Mouse (Mus musculus) spleen, postnatal 10 days (tissue): ENCODE measurements around the gene Ip6k2.

ENCODE experiments used
- DNase-seq, 2 experiments: peaks; one replicate each; pipeline ENCODE4 v3.0.0; 2021 to 2022; ENCODE audit warnings: low spot score in 2 of 2

Gene Ip6k2

DNA sequence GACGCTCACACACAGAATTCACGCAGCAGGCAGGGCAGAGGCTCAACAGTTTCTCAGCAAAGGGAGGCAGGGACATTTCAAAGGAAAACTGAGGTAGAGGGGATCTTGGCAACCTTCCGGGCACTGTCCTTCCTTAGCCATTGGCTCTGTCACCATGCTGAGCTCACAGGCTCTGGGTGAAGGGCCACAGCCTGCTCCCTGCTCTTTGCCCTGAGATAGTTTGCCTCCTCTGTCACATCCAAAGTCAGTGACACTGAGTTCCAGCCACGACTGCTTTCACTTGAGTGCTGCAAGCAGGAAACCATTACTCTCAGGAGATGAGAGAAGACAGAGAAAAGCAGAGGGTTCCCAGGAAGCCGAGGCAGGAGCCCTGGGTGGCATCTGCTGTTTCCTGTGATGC, 36.5 kb downstream of the Ip6k2 start:
- no peak for DNase-seq

DNA sequence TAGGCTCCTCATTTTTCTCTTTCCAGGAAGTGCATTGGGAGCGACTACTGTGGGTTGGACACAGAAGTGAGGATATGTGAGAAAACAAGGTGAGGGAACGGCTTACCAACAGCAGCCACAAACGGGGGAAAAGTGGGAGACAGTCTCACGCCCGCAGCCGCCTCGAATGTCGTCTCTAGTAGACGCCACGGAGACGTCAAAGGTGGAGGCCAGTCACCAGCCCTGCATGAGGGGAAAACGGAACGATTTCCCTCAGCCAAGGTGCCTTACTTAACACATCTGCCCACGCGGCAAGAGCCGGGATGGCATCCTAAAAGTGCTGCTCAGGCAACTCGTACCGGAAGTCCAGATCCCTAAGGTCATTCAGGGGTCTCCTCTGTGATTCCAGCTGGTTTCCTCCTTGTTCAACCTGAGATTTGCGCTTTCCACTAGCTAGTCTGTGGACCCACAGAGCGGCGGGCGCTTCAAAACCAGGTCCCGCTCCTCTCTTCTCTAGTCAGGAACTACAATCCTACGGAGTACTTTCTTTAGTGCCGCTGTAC, 40.6 kb downstream of the Ip6k2 start:
- no peak for DNase-seq

DNA sequence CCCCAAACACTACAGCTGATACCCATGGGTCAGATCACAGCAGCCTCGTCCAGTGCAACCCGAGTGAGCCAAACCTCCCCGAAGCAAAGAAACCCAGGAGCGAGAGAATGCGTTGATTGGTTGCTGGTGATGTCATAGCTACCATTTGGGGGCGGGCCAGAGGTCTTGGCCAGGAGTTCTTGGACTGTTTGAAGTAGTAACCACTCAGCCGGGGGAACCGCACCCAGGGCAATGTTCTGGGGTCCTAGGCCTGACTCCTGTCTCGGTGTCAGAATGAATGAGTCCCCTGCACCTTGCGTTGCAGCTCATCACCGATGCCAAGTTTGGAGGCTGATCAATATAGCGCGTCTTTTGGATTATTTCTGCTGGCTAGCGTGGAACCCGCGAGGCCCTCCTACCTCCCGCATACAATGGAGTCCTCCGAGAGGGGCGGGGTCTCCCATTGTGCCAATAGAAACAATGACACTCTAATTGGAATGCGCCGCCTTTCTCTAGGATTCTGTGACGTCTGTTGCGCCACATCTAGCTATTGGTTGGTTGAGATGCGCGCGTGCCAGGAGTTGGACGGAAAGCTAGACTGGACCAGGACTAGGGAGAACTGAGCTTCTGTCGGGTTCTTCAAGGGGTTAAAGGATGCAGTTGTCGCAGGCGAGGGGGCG, 41.3 kb downstream of the Ip6k2 start:
- no peak for DNase-seq

DNA sequence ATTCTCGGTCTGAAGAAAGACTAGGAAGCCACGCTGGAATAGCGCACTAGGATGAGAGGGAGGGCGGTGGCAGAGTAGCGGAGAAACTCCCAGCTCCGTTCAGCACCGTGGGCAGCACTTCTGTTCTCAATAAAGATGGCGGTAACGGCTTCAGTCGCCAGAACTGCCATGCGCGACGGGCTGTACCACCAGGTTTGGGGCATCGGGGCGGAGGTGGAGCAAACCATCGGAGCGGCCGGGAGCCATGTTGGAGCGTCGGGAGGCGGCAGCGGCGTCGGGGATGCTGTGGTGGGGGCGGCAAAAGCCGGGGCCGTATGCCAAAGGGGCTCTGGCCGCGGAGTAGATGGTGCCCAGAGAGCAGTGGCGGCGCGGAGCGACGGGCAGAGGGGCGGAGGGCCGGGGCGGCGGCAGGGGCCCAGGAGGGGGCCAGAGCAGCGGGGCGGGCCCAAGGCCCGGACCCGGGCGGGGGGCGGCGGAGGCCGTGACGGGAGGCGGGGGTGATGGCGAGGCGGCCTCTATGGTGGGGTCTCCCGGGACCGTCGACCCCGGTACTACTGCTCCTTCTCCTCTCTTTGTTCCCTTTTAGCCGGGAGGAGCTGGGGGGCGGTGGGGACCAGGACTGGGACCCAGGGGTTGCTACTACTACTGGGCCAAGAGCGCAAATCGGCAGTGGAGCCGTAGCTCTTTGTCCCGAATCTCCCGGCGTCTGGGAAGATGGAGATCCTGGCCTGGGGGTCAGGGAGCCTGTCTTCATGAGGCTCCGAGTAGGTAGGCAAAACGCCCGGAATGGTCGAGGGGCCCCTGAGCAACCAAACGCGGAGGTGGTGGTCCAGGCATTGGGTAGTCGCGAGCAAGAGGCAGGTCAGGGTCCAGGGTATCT, 42.5 kb downstream of the Ip6k2 start, which contains the start of gene Celsr3:
TSS of gene Celsr3 (plus strand) at position 501 of the 880 bp plus-strand sequence.
- DNase-seq, result peak in 1 of 2 experiments; percentile 65

DNA sequence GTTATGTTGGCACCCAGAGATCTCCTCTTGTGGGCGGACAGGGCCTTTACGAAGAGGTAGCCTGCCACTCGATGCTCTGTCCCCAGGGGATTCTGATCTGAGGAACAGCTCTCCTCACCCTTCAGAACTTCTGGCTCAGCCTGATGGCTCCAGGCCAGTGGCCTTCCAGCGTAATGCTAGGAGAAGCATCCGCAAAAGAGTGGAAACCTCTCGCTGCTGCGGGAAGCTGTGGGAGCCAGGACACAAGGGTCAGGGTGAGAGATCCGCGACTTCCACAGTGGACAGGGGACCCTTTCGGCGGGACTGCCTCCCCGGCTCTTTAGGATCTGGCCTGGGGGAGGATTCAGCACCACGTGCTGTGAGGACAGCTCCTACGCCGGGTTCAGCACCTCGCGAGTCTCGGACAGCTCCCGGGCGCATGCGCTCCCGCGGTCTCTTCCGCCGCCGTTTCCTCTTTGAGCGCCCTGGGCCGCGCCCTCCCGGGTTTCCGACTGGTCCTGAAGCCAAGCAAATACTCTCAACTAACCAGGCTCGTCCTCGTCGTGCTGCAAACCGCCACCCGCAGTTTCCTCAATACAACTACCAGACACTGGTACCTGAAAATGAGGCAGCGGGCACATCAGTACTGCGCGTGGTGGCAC, 43.2 kb downstream of the Ip6k2 start:
- peak; percentile 78 to 80 for DNase-seq

DNA sequence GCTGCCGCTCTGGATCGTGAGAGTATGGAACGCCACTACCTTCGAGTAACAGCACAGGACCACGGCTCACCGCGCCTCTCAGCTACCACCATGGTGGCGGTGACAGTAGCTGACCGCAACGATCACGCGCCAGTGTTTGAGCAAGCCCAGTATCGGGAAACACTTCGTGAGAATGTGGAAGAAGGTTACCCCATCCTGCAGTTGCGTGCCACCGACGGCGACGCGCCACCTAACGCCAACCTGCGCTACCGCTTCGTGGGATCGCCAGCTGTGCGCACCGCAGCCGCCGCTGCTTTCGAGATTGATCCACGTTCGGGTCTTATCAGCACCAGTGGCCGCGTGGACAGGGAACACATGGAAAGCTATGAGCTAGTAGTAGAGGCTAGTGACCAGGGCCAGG, 43.9 kb downstream of the Ip6k2 start:
- no peak for DNase-seq

DNA sequence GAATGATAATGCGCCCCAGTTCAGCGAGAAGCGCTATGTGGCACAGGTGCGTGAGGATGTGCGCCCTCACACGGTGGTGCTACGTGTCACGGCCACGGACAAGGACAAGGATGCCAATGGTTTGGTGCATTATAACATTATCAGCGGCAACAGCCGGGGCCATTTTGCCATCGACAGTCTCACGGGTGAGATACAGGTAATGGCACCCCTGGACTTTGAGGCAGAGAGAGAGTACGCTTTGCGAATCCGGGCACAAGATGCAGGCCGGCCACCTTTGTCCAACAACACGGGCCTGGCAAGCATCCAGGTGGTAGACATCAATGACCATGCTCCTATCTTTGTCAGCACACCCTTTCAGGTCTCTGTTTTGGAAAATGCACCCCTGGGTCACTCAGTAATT, 44.3 kb downstream of the Ip6k2 start:
- no peak for DNase-seq

DNA sequence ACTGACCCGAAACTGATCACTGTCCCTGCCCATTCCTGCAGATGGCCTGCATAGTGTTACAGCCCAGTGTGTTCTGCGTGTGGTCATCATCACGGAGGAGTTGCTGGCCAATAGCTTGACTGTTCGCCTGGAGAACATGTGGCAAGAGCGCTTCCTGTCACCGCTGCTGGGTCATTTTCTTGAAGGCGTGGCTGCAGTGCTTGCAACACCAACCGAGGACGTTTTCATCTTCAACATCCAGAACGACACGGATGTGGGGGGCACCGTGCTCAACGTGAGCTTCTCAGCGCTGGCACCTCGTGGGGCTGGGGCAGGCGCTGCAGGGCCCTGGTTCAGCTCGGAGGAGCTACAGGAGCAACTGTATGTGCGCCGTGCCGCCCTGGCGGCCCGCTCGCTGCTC, 48.0 kb downstream of the Ip6k2 start:
- peak in 1 of 2 experiments; percentile 33 for DNase-seq

DNA sequence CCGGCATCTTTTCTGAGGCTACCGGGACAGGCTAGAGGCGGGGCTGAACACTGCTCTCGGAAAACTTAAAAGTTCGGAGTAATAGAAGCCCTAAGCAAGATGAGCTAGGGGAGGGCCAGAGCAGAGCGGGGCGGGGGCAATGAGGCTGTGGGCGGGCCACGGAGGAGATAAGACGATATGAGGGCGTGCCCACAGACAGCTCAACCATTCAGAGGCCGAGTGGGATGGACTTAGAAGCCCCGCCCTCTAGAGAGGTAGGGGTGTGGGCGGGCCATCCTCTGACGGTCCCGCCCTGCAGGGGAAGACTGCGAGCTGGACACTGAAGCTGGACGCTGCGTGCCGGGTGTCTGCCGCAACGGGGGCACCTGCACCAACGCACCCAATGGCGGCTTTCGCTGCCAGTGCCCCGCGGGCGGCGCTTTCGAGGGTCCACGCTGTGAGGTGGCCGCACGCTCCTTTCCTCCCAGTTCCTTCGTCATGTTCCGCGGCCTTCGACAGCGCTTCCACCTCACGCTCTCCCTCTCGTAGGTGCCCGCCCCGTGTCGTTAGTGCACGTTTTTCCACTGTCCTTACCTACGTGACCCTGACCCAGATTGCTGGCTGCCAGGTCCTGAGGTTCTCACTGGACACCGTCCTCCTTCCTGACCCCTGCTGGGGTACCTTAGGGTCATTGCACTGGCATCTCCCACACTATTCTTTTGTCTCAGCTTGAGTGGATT, 49.0 kb downstream of the Ip6k2 start:
- peak; percentile 41 to 86 for DNase-seq

DNA sequence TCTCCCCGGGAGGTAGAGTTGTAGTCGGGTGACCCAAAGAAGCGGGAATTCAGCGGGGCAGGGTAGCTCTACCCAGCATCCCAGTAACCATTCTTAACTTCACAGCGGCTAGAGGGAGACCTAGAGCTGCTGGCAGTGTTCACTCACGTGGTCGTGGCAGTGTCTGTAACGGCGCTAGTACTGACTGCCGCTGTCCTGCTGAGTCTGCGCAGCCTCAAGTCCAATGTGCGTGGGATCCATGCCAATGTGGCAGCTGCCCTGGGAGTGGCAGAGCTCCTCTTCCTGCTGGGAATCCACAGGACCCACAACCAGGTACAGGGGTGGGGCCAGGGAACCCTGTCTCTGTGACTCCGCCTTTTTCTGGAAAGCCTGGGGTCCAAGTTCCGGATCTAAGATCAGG, 59.4 kb downstream of the Ip6k2 start:
- no peak for DNase-seq

DNA sequence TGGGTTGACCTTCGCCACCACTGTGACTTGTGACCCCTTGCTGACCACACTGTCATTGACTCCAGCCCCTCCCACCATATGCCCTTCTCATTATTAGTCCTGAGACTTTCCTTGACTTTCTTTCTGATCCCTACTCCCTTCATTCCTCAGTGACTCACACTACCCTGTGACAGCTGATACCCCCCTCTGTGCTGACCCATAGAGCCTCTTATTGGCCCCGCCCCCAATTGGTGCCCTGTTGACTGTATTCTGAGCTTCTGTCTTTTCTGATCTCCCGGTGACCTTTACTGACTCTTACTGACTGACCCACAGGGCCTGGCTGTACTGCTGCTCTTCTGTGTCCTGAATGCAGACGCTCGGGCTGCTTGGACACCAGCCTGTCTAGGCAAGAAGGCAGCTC, 61.8 kb downstream of the Ip6k2 start:
- DNase-seq, result no peak

DNA sequence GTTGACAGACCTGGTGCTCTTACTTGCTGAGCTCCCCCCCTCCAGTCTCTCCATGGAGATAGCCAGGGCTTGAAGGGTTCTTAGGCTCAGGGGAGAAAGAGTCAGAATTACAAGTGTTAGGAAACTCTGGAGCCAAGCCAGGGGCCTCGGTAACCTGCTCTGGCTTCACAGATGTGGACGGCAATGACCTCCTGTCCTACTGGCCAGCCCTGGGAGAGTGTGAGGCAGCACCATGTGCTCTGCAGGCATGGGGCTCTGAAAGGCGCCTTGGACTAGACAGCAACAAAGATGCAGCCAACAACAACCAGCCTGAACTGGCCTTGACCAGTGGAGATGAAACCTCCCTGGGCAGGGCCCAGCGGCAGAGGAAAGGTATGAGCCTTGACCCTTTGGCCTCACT, 63.8 kb downstream of the Ip6k2 start:
- no peak for DNase-seq

DNA sequence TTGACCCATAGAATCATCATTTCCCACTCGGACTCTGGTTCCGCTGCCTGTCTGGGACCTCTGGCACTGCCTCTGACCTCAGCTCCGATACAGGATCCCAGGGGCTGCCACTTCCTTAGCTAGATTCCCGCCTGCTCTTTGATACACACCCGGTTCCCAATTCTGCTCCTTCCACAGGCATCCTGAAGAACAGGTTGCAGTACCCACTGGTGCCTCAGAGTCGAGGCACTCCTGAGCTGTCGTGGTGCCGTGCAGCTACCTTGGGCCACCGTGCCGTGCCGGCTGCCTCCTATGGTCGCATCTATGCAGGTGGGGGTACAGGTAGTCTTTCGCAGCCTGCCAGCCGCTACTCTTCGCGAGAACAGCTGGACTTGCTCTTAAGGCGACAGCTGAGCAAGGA, 64.8 kb downstream of the Ip6k2 start:
- DNase-seq, result no peak

DNA sequence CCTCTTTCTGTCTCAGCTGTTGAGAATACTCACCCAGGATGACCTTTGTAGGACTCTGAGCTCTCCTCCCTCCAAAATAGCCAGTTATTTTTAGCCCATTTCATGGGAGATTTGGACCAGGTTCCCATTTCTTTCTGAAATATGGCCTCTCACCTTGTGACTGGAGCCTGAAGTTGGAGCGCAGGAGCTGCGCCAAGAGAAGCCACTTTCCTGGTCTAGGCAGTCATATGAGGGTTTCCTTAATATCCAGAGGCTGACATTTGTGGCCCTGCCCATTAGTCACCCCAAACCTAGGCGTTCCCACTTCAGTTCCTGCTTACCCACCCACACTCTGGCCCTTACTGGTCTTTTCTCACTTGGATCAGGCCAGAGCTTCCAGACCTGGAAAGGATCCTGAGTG, 69.4 kb downstream of the Ip6k2 start, which contains the start of gene Slc26a6:
TSS of gene Slc26a6 (plus strand) at position 308 of the 400 bp plus-strand sequence.
- no peak for DNase-seq

DNA sequence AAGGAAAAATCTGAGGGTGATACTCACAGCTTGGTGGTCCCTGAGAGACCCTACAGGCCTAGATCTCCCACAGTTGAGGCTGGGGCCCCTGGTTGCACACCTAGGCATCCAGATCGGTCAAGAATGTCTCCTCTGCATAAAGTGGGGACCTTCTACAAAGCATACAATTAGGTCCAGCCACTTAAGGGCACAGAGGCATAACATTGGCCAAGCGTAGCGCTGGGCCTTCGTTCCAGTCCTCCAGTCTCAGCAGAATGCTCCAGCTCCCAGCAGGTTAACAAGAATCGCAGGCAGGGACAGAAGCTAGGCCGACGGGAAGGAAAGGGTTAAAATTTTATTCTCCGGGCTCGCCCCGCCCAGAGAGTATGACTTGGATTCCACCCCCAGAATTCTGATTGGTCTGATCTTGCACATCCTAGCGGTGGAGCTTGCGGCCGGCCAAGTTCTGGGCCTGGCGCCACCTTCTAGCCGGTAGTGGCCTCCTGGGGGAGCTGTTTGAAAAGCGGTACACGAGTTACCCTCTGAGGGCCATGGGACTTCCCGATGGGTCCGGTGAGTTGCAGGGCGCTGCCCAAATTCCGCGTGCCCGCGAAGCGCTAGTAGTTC, 70.1 kb downstream of the Ip6k2 start:
- DNase-seq, result peak in 1 of 2 experiments; percentile 88

DNA sequence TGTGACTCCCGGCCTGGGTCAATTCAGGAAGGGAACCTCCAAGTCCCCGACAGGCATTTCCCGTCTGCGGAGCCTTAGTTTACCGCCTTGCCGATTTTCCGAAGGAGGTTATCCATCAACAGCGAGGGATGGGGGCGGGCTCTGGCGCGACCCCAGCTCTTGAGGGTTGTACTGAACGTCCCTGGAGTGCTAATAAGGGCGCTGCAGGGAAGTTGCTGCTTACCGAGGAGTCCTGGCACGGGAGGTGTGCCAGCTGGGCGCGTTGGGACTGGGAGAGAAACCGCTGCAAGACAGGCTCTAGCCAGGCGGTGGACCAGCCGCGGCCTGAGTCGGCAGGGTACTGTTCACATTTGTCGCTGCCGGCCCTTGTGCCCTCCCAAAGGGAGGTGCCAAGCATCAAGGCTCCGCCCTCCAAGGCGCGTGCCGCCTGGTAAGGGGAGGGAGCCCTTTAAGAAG, 70.7 kb downstream of the Ip6k2 start:
- peak; percentile 69 to 83 for DNase-seq

DNA sequence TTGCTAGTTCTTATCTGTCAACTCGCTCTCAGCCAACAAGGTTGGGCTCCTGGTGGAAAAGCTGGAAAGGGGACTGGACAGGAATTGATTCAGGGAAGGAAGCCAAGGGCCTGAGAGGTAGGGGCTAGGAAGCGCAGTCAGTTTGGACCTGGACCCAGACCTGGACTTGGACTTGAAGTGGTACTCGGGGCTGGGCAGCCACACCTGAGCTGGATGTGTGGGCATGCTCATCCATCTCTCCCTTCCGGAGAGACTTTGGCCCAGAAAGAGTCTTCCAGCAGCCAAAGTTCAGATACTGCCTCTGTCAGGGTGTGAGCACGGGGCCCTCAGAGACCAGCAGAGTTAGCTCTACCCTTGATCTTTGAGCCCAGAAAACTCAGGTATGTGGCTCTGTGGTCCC, 71.7 kb downstream of the Ip6k2 start:
- no peak for DNase-seq
